Mouse (Mus musculus) kidney, embryonic 15.5 days (tissue): ENCODE measurements around the gene Mynn. TPM values are rescaled to one million over a fixed set of nuclear protein-coding genes. Genes with fewer than 3 reads are reported as not detected.

ENCODE experiments used
- ATAC-seq: fragments of 200-750 bp; cut with Nextera tagmentation; replicated peaks from 2 replicates; pipeline ENCODE4 v1.8.0; 2017; ENCODE audit warnings: moderate TSS enrichment; ENCODE audit not compliant: low FRiP score
- H3K27ac ChIP-seq: fragments of 300-500 bp; sonication (generic); 2 replicates; pipeline ENCODE4 v1.5.1; 2015; ENCODE audit warnings: mild to moderate bottlenecking, inconsistent platforms
- H3K27me3 ChIP-seq: fragments of 300-500 bp; sonication (generic); 2 replicates; pipeline ENCODE4 v1.6.1; 2015; ENCODE audit warnings: inconsistent platforms
- H3K36me3 ChIP-seq: fragments of 300-500 bp; sonication (generic); 2 replicates; pipeline ENCODE4 v1.6.1; 2015; ENCODE audit warnings: inconsistent platforms
- H3K4me1 ChIP-seq: fragments of 300-500 bp; sonication (generic); 2 replicates; pipeline ENCODE4 v1.6.1; 2015; ENCODE audit warnings: inconsistent platforms
- H3K4me2 ChIP-seq: fragments of 300-500 bp; sonication (generic); 2 replicates; pipeline ENCODE4 v1.6.1; 2015; ENCODE audit warnings: moderate library complexity, mild to moderate bottlenecking, inconsistent platforms
- H3K4me3 ChIP-seq: fragments of 300-500 bp; sonication (generic); replicated peaks from 2 replicates; pipeline ENCODE4 v1.5.1; 2015; ENCODE audit warnings: mild to moderate bottlenecking, inconsistent platforms
- H3K9ac ChIP-seq: fragments of 300-500 bp; sonication (generic); 2 replicates; pipeline ENCODE4 v1.6.1; 2015; ENCODE audit warnings: mild to moderate bottlenecking, inconsistent platforms
- H3K9me3 ChIP-seq: fragments of 300-500 bp; sonication (generic); replicated peaks from 2 replicates; pipeline ENCODE4 v1.6.1; 2016; ENCODE audit warnings: inconsistent platforms
- WGBS: fragments of 180-500 bp; shearing (Covaris S2); methylation state at CpG from one replicate; pipeline ENCODE4 v1.1.7; 2015; ENCODE audit warnings: mixed read lengths; 5-methylcytosine and 5-hydroxymethylcytosine counted together
- polyA plus RNA-seq: library from polyadenylated mRNA; unstranded; fragments of >200 nt; fragmentation: Nextera tagmentation; extraction: Ambion mirVana; gene quantifications from 2 replicates; pipeline ENCODE4 v1.2.1, GENCODE M21; 2015

The Mynn gene
- polyA plus RNA-seq, 1 experiment from 2014 or later, result 36.0 TPM

DNA sequence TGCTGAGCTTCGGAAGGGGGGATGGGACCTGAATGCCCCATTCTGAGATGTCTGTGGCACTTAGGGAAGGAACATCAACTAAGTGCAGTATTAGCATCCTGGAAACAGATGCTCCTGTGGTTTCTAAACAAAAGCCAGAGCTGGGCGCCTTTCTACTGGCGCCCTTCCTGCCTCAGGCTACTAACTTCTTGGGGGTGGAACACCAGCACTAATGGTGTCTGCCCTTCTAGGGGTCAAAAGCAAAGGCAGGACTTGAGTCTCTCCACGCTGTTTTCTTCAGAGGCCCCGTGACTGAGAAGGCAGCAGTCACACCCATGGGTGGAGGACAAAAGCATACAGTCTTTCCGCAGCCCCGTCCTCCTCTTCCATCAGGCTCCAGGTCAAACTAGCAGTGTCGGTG lies 44.9 kb downstream of the Mynn start:
- WGBS, result 54% methylated on average over 8 of the region's 8 CpGs
- no peak for ATAC-seq
- H3K27me3 ChIP-seq, result peaks cover 24% of the 10 kb centered on the region
- H3K4me2 ChIP-seq, result peak overlapping the region; percentile 78; the same call in 1 of the 2 replicates
- H3K9ac ChIP-seq, result no peak overlapping the region
- no peaks in the 10 kb centered on the region for H3K36me3 ChIP-seq
- no peak overlapping the region for H3K27ac ChIP-seq
- no peaks in the 10 kb centered on the region for H3K9me3 ChIP-seq
- H3K4me3 ChIP-seq, result no peak overlapping the region
- H3K4me1 ChIP-seq, result peaks cover 15% of the 10 kb centered on the region

GRCm38 (mm10) chr3:30647440-30648090 lies 45.7 kb downstream of the Mynn start, which contains the start of gene Lrrc34:
Lrrc34 (minus strand) TSS chr3:30647869.
- no peaks in the 10 kb centered on the region for H3K36me3 ChIP-seq
- peak within 1 kb of the TSS; percentile 78 for H3K4me2 ChIP-seq
- 1% methylated on average over 25 of the region's 25 CpGs for WGBS
- H3K4me3 ChIP-seq, result peak within 1 kb of the TSS; percentile 42
- H3K9me3 ChIP-seq, result no peaks in the 10 kb centered on the region
- H3K9ac ChIP-seq, result peak within 1 kb of the TSS; percentile 50; the same call in 1 of the 2 replicates
- no peak within 1 kb of the TSS for H3K27ac ChIP-seq
- peak; percentile 95 for ATAC-seq
- H3K4me1 ChIP-seq, result peaks cover 15% of the 10 kb centered on the region
- H3K27me3 ChIP-seq, result peaks cover 28% of the 10 kb centered on the region

GRCm38 (mm10) chr3:30648466-30648865 lies 46.6 kb downstream of the Mynn start:
- ATAC-seq, result no peak
- WGBS, result 93% methylated on average over 2 of the region's 2 CpGs
- H3K27ac ChIP-seq, result no peak overlapping the region

GRCm38 (mm10) chr3:30650062-30650841 lies 48.4 kb downstream of the Mynn start:
- H3K9ac ChIP-seq, result peak overlapping the region; percentile 22; the same call in 1 of the 2 replicates
- peaks cover 28% of the 10 kb centered on the region for H3K27me3 ChIP-seq
- H3K27ac ChIP-seq, result no peak overlapping the region
- ATAC-seq, result peak; percentile 69
- H3K4me3 ChIP-seq, result peak overlapping the region; percentile 47
- no peaks in the 10 kb centered on the region for H3K9me3 ChIP-seq
- H3K4me2 ChIP-seq, result peak overlapping the region; percentile 66
- no peaks in the 10 kb centered on the region for H3K36me3 ChIP-seq
- under 1% methylated on average over 41 of the region's 41 CpGs for WGBS
- peaks cover 15% of the 10 kb centered on the region for H3K4me1 ChIP-seq

More at GRCm38 (mm10) chr3:30648466-30648865, 46.6 kb downstream of the Mynn start:
- Histone ChIP-seq H3K27me3 (peaks cover 28% of the 10 kb centered on the region), H3K36me3 (no peaks in the 10 kb centered on the region), H3K9ac (no peak overlapping the region), H3K4me3 (no peak overlapping the region), H3K9me3 (no peaks in the 10 kb centered on the region), H3K4me2 (no peak overlapping the region), H3K4me1 (peaks cover 15% of the 10 kb centered on the region)

GRCm38 (mm10) chr3:30655937-30656336 lies 54.1 kb downstream of the Mynn start:
- ATAC-seq, result no peak
- WGBS, result 81% methylated on average over 5 of the region's 5 CpGs
- H3K4me1 ChIP-seq, result peaks cover under 1% of the 10 kb centered on the region; the same call in 1 of the 2 replicates
- no peak overlapping the region for H3K4me2 ChIP-seq
- no peak overlapping the region for H3K4me3 ChIP-seq
- no peaks in the 10 kb centered on the region for H3K9me3 ChIP-seq
- H3K27me3 ChIP-seq, result peaks cover 6% of the 10 kb centered on the region
- no peak overlapping the region for H3K9ac ChIP-seq
- H3K27ac ChIP-seq, result no peak overlapping the region
- H3K36me3 ChIP-seq, result no peaks in the 10 kb centered on the region

- Histone ChIP-seq H3K4me2 (no peak overlapping the region), H3K4me3 (no peak overlapping the region), H3K9ac (no peak overlapping the region), H3K9me3 (no peaks in the 10 kb centered on the region), H3K27ac (no peak overlapping the region), H3K27me3 (no peaks in the 10 kb centered on the region), H3K4me1 (no peaks in the 10 kb centered on the region), H3K36me3 (no peaks in the 10 kb centered on the region)
- no peak for ATAC-seq
- WGBS, result 74% methylated on average over 9 of the region's 9 CpGs
Observed at GRCm38 (mm10) chr3:30658486-30658885, 56.6 kb downstream of the Mynn start.

Other genes starting within 250 kb of the Mynn start
- 66.4 and 72.7 TPM in 2 replicates for gene Mecom, start 54.1 kb upstream of the Mynn start, polyA plus RNA-seq
- not detected in 2 replicates for gene Actrt3, start 2.1 kb upstream of the Mynn start, polyA plus RNA-seq
- gene Lrriq4, start 42.4 kb downstream of the Mynn start, polyA plus RNA-seq, result not detected in 2 replicates
- 2.2 and 2.4 TPM in 2 replicates for gene Lrrc34, start 45.8 kb downstream of the Mynn start, polyA plus RNA-seq
- 0.08 and 0.18 TPM in 2 replicates for gene Lrrc31, start 97.8 kb downstream of the Mynn start, polyA plus RNA-seq
- not detected in 2 replicates for gene Samd7, start 144.2 kb downstream of the Mynn start, polyA plus RNA-seq
- 90.5 and 106 TPM in 2 replicates for gene Sec62, start 190.8 kb downstream of the Mynn start, polyA plus RNA-seq